Mouse (Mus musculus): Measurements from ENCODE around the gene Gadd45b. TPM values are rescaled to one million over a fixed set of nuclear protein-coding genes. Genes with fewer than 3 reads are reported as not detected.

Gene Gadd45b
- polyA plus RNA-seq, 1 experiment from 2014 or later, result 32.7 TPM

GRCm38 (mm10) chr10:80966296-80966695 lies 36.4 kb downstream of the Gadd45b start:
- H3K27ac ChIP-seq, result no peak overlapping the region
- no peak overlapping the region for H3K4me3 ChIP-seq
- 46% methylated on average over 12 of the region's 12 CpGs for WGBS
- H3K36me3 ChIP-seq, result no peaks in the 10 kb centered on the region
- H3K27me3 ChIP-seq, result no peaks in the 10 kb centered on the region
- no peak for ATAC-seq (ENCODE audit: low FRiP score, low read depth)
- no peaks in the 10 kb centered on the region; the same call in 1 of the 2 replicates for H3K9me3 ChIP-seq
- peaks cover 37% of the 10 kb centered on the region for H3K4me1 ChIP-seq
- H3K4me2 ChIP-seq (replicated peaks), result no peak overlapping the region
- H3K9ac ChIP-seq, result no peak overlapping the region

GRCm38 (mm10) chr10:80967101-80967656 lies 37.3 kb downstream of the Gadd45b start:
- WGBS, result 43% methylated on average over 3 of the region's 3 CpGs
- Histone ChIP-seq H3K9me3 (no peaks in the 10 kb centered on the region; the same call in 1 of the 2 replicates), H3K4me3 (no peak overlapping the region), H3K36me3 (no peaks in the 10 kb centered on the region), H3K27ac (no peak overlapping the region), H3K9ac (peak overlapping the region; percentile 50; the same call in 1 of the 2 replicates), H3K4me1 (peaks cover 33% of the 10 kb centered on the region), H3K27me3 (no peaks in the 10 kb centered on the region), H3K4me2 (replicated peaks) (peak overlapping the region; percentile 16; the same call in 1 of the 2 replicates)
- 0 out of 2 replicates have a peak, but pooled peaks have one; percentile 49 for ATAC-seq (ENCODE audit: low FRiP score, low read depth)

- no peak for ATAC-seq (ENCODE audit: low FRiP score, low read depth)
- no peak overlapping the region for H3K9ac ChIP-seq
- H3K9me3 ChIP-seq, result no peaks in the 10 kb centered on the region; the same call in 1 of the 2 replicates
- H3K4me2 ChIP-seq (replicated peaks), result no peak overlapping the region
- no peaks in the 10 kb centered on the region for H3K27me3 ChIP-seq
- H3K36me3 ChIP-seq, result no peaks in the 10 kb centered on the region
- H3K4me1 ChIP-seq, result peaks cover 38% of the 10 kb centered on the region
- no peak overlapping the region for H3K4me3 ChIP-seq
- H3K27ac ChIP-seq, result no peak overlapping the region
- WGBS, result 79% methylated on average over 4 of the region's 4 CpGs
Measured at GRCm38 (mm10) chr10:80968106-80968505, 38.2 kb downstream of the Gadd45b start.

- Histone ChIP-seq H3K9ac (peak overlapping the region; percentile 35), H3K27me3 (no peaks in the 10 kb centered on the region)
- WGBS, result 74% methylated on average over 3 of the region's 3 CpGs
Measured at GRCm38 (mm10) chr10:80969298-80969697, 39.4 kb downstream of the Gadd45b start.

GRCm38 (mm10) chr10:80970159-80970558 lies 40.3 kb downstream of the Gadd45b start:
- no peaks in the 10 kb centered on the region for H3K36me3 ChIP-seq
- no peak overlapping the region for H3K9ac ChIP-seq
- H3K27me3 ChIP-seq, result no peaks in the 10 kb centered on the region
- no peaks in the 10 kb centered on the region; the same call in 1 of the 2 replicates for H3K9me3 ChIP-seq
- no peak overlapping the region for H3K27ac ChIP-seq
- 80% methylated on average over 8 of the region's 8 CpGs for WGBS
- H3K4me1 ChIP-seq, result peaks cover 30% of the 10 kb centered on the region
- ATAC-seq (ENCODE audit: low FRiP score, low read depth), result no peak
- no peak overlapping the region for H3K4me3 ChIP-seq
- no peak overlapping the region for H3K4me2 ChIP-seq (replicated peaks)

More at GRCm38 (mm10) chr10:80969298-80969697, 39.4 kb downstream of the Gadd45b start:
- Histone ChIP-seq H3K27ac (no peak overlapping the region), H3K4me3 (no peak overlapping the region), H3K9me3 (no peaks in the 10 kb centered on the region; the same call in 1 of the 2 replicates), H3K36me3 (no peaks in the 10 kb centered on the region), H3K4me2 (replicated peaks) (no peak overlapping the region), H3K4me1 (peaks cover 30% of the 10 kb centered on the region)
- no peak for ATAC-seq (ENCODE audit: low FRiP score, low read depth)

- Histone ChIP-seq H3K4me2 (replicated peaks) (no peak overlapping the region), H3K4me3 (no peak overlapping the region), H3K9ac (no peak overlapping the region), H3K36me3 (no peaks in the 10 kb centered on the region), H3K27me3 (no peaks in the 10 kb centered on the region), H3K9me3 (no peaks in the 10 kb centered on the region; the same call in 1 of the 2 replicates), H3K27ac (no peak overlapping the region), H3K4me1 (peaks cover 26% of the 10 kb centered on the region)
- ATAC-seq (ENCODE audit: low FRiP score, low read depth), result no peak
- WGBS, result 68% methylated on average over 15 of the region's 15 CpGs
Measured at GRCm38 (mm10) chr10:80971533-80971932, 41.7 kb downstream of the Gadd45b start.

GRCm38 (mm10) chr10:80972071-80972987 lies 42.5 kb downstream of the Gadd45b start:
- Histone ChIP-seq H3K27me3 (no peaks in the 10 kb centered on the region), H3K9ac (no peak overlapping the region), H3K4me2 (replicated peaks) (no peak overlapping the region), H3K4me3 (no peak overlapping the region), H3K36me3 (no peaks in the 10 kb centered on the region), H3K9me3 (no peaks in the 10 kb centered on the region; the same call in 1 of the 2 replicates), H3K4me1 (peaks cover 18% of the 10 kb centered on the region), H3K27ac (peak overlapping the region; percentile 10; the same call in 1 of the 2 replicates)
- no peak for ATAC-seq (ENCODE audit: low FRiP score, low read depth)
- 45% methylated on average over 11 of the region's 11 CpGs for WGBS

GRCm38 (mm10) chr10:80973722-80974121 lies 43.8 kb downstream of the Gadd45b start:
- Histone ChIP-seq H3K4me3 (no peak overlapping the region), H3K4me2 (replicated peaks) (no peak overlapping the region), H3K4me1 (peaks cover 14% of the 10 kb centered on the region), H3K27ac (no peak overlapping the region), H3K27me3 (no peaks in the 10 kb centered on the region), H3K36me3 (no peaks in the 10 kb centered on the region), H3K9me3 (no peaks in the 10 kb centered on the region; the same call in 1 of the 2 replicates), H3K9ac (no peak overlapping the region)
- no peak for ATAC-seq (ENCODE audit: low FRiP score, low read depth)
- WGBS, result 86% methylated on average over 1 of the region's 1 CpGs

- H3K4me2 ChIP-seq (replicated peaks), result no peak overlapping the region
- WGBS, result 91% methylated on average over 11 of the region's 11 CpGs
Measured at GRCm38 (mm10) chr10:80975478-80975877, 45.6 kb downstream of the Gadd45b start.

GRCm38 (mm10) chr10:80981564-80982112 lies 51.8 kb downstream of the Gadd45b start:
- peaks cover 9% of the 10 kb centered on the region for H3K4me1 ChIP-seq
- H3K4me2 ChIP-seq (replicated peaks), result no peak overlapping the region
- no peak overlapping the region for H3K4me3 ChIP-seq
- no peaks in the 10 kb centered on the region for H3K9me3 ChIP-seq
- no peaks in the 10 kb centered on the region for H3K36me3 ChIP-seq
- 59% methylated on average over 7 of the region's 7 CpGs for WGBS
- H3K27ac ChIP-seq, result no peak overlapping the region
- peaks cover 42% of the 10 kb centered on the region for H3K27me3 ChIP-seq
- no peak for ATAC-seq (ENCODE audit: low FRiP score, low read depth)
- no peak overlapping the region for H3K9ac ChIP-seq

More at GRCm38 (mm10) chr10:80975478-80975877, 45.6 kb downstream of the Gadd45b start:
- no peak for ATAC-seq (ENCODE audit: low FRiP score, low read depth)
- H3K27ac ChIP-seq, result no peak overlapping the region
- no peaks in the 10 kb centered on the region; the same call in 1 of the 2 replicates for H3K9me3 ChIP-seq
- peaks cover 14% of the 10 kb centered on the region for H3K4me1 ChIP-seq
- H3K9ac ChIP-seq, result no peak overlapping the region
- H3K4me3 ChIP-seq, result no peak overlapping the region
- no peaks in the 10 kb centered on the region for H3K36me3 ChIP-seq
- no peaks in the 10 kb centered on the region for H3K27me3 ChIP-seq
